Mouse (Mus musculus): ENCODE measurements around the gene Nemf.
"Not testable (repeated sequence)": the region's sequence is repeated elsewhere in the genome, so short reads cannot be mapped to it uniquely, and the experiment has no call there.

The Nemf gene

GRCm38 (mm10) chr12:69356546-69357299, at the start of gene Nemf:
TSS of gene Nemf (minus strand) at chr12:69357165.
- peak; percentile 69 for DNase-seq (ENCODE audit: extremely low read depth, insufficient read length, low spot score)

GRCm38 (mm10) chr12:69402594-69403167, 45.7 kb upstream of the Nemf start:
- no peak for DNase-seq (ENCODE audit: extremely low read depth, insufficient read length, low spot score)

- peak; percentile 49 for DNase-seq (ENCODE audit: extremely low read depth, insufficient read length, low spot score)
Observed at GRCm38 (mm10) chr12:69402100-69402499, 45.1 kb upstream of the Nemf start.

- no peak for DNase-seq (ENCODE audit: extremely low read depth, insufficient read length, low spot score)
Observed at GRCm38 (mm10) chr12:69400871-69401286, 43.9 kb upstream of the Nemf start.

- DNase-seq (ENCODE audit: extremely low read depth, insufficient read length, low spot score) = no peak
Observed at GRCm38 (mm10) chr12:69400367-69400766, 43.4 kb upstream of the Nemf start.

GRCm38 (mm10) chr12:69394456-69394855, 37.5 kb upstream of the Nemf start:
- no peak for DNase-seq (ENCODE audit: extremely low read depth, insufficient read length, low spot score)

GRCm38 (mm10) chr12:69393076-69393475, 36.1 kb upstream of the Nemf start:
- no peak for DNase-seq (ENCODE audit: extremely low read depth, insufficient read length, low spot score)

GRCm38 (mm10) chr12:69390000-69390698, 33.2 kb upstream of the Nemf start:
- no peak for DNase-seq (ENCODE audit: extremely low read depth, insufficient read length, low spot score)

GRCm38 (mm10) chr12:69389273-69389938, 32.4 kb upstream of the Nemf start:
- no peak for DNase-seq (ENCODE audit: extremely low read depth, insufficient read length, low spot score)

- DNase-seq (ENCODE audit: extremely low read depth, insufficient read length, low spot score) = peak; percentile 82
Observed at GRCm38 (mm10) chr12:69388321-69388869, 31.4 kb upstream of the Nemf start.

- not testable (repeated sequence) for DNase-seq (ENCODE audit: extremely low read depth, insufficient read length, low spot score)
Observed at GRCm38 (mm10) chr12:69386281-69386732, 29.3 kb upstream of the Nemf start.

GRCm38 (mm10) chr12:69385542-69386280, 28.7 kb upstream of the Nemf start:
- peak; percentile 29 for DNase-seq (ENCODE audit: extremely low read depth, insufficient read length, low spot score)

- no peak for DNase-seq (ENCODE audit: extremely low read depth, insufficient read length, low spot score)
Observed at GRCm38 (mm10) chr12:69384606-69385005, 27.6 kb upstream of the Nemf start.

GRCm38 (mm10) chr12:69382880-69383279, 25.9 kb upstream of the Nemf start:
- no peak for DNase-seq (ENCODE audit: extremely low read depth, insufficient read length, low spot score)

- no peak for DNase-seq (ENCODE audit: extremely low read depth, insufficient read length, low spot score)
Observed at GRCm38 (mm10) chr12:69378558-69379454, 21.8 kb upstream of the Nemf start.

GRCm38 (mm10) chr12:69377636-69378035, 20.7 kb upstream of the Nemf start:
- not testable (repeated sequence) for DNase-seq (ENCODE audit: extremely low read depth, insufficient read length, low spot score)

GRCm38 (mm10) chr12:69377188-69377587, 20.2 kb upstream of the Nemf start:
- DNase-seq (ENCODE audit: extremely low read depth, insufficient read length, low spot score) = no peak

- no peak for DNase-seq (ENCODE audit: extremely low read depth, insufficient read length, low spot score)
Observed at GRCm38 (mm10) chr12:69376132-69376531, 19.2 kb upstream of the Nemf start.

Measured in 3134 (cell line).